8 mouse cellular contexts compared by ENCODE assay signal in the genomic region with DNA sequence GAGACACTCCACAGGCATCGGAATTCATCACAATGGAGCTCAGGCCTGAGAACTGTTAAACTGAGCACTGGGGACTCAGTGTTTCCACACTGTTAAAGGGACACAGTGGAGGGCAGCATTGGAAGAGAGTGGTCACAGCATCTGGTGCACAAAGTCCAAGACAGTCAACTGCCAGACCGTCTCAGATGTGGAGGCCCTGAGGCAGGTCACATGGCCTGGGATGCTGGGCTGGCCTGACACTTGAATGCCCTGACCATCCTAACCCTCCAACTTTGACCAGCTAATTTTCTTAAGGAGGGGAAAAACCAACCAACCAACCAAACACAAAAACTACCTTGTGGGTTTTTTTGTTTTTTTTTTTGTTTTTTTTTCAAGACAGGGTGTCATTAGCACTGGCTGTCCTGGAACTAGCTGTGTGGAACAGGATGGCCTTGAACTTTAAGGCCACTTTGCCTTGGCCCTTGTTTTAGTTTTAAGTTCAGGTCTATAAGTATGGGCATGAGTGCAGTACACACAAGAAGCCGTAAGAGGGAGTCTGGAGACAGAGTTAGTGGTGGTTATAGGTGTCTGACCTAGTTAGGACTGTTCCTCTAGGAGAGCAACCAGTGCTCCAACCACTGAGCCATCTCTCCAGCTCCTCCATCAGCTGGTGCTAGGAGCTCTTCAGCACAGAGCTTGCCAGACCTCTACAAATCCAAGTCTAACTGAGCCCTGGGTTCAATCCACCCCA. TPM values are rescaled to one million over a fixed set of nuclear protein-coding genes. Genes with fewer than 3 reads are reported as not detected.
DNase-seq lines count a peak whose midpoint lies in the region; ATAC-seq and TF ChIP-seq lines count a peak whose summit lies in the region.

No protein-coding gene starts in this region.

- peak overlapping the region; percentile 95; the same call in 1 of the 2 replicates for H3K9ac ChIP-seq in kidney, embryonic 16.5 days (replicated peaks; ENCODE audit: low read length)
- peak overlapping the region; percentile 94 for H3K9ac ChIP-seq in forebrain, embryonic 13.5 days
- H3K9ac ChIP-seq in liver, embryonic 14.5 days (replicated peaks), result no peak overlapping the region

- H3K27me3 ChIP-seq in kidney, embryonic 16.5 days (ENCODE audit: insufficient read depth, low read length), result no peaks in the 10 kb centered on the region
- H3K27me3 ChIP-seq in forebrain, embryonic 13.5 days, result no peaks in the 10 kb centered on the region
- H3K27me3 ChIP-seq in liver, embryonic 14.5 days (ENCODE audit: control insufficient read depth, insufficient read depth, low read length), result no peaks in the 10 kb centered on the region

- no peak overlapping the region for H3K27ac ChIP-seq in kidney, embryonic 16.5 days (ENCODE audit: low read length)
- H3K27ac ChIP-seq in forebrain, embryonic 13.5 days, result no peak overlapping the region
- H3K27ac ChIP-seq in liver, embryonic 14.5 days, result no peak overlapping the region

- H3K4me3 ChIP-seq in kidney, embryonic 16.5 days (ENCODE audit: low read length), result peak overlapping the region; percentile 95; the same call in 1 of the 2 replicates
- H3K4me3 ChIP-seq in forebrain, embryonic 13.5 days, result peak overlapping the region; percentile 86
- H3K4me3 ChIP-seq in liver, embryonic 14.5 days (ENCODE audit: insufficient read depth in 1 of 2, low read depth in 2 of 2, low read length in 2 of 2), result peak overlapping the region; percentile 9 to 95; a peak in 2 of 4 replicates

- no peak for DNase-seq in kidney, postnatal 10 days
- DNase-seq in WW6 (ENCODE audit: low read depth, low spot score) (peak; percentile 50), MN1 (ENCODE audit: low spot score) (no peak)
- DNase-seq in liver, embryonic 14.5 days (ENCODE audit: low read depth in 3 of 3, low spot score in 3 of 3), result peak in 1 of 3 experiments; percentile 33
- DNase-seq in right cerebral cortex, adult 2 months (ENCODE audit: low spot score in 2 of 2), result no peak
- DNase-seq in cerebellum, postnatal 4 days (ENCODE audit: low spot score in 2 of 2), result no peak

- no peak for ATAC-seq in kidney, embryonic 16.5 days (ENCODE audit: low FRiP score, low TSS enrichment)
- no peak for ATAC-seq in forebrain, embryonic 13.5 days
- no peak for ATAC-seq in liver, embryonic 14.5 days (ENCODE audit: insufficient read depth)

- peaks cover 35% of the 10 kb centered on the region for H3K4me1 ChIP-seq in kidney, embryonic 16.5 days (ENCODE audit: insufficient read depth, low read length)
- H3K4me1 ChIP-seq in forebrain, embryonic 13.5 days, result peaks cover 49% of the 10 kb centered on the region
- peaks cover 11 to 18% of the 10 kb centered on the region in 2 experiments for H3K4me1 ChIP-seq in liver, embryonic 14.5 days (replicated peaks; ENCODE audit: control insufficient read depth in 2 of 2, insufficient read depth in 2 of 2, low read length in 1 of 2)

- H3K36me3 ChIP-seq in kidney, embryonic 16.5 days (ENCODE audit: insufficient read depth, low read length), result peaks cover 11% of the 10 kb centered on the region
- H3K36me3 ChIP-seq in forebrain, embryonic 13.5 days (ENCODE audit: poor library complexity, severe bottlenecking), result peaks cover 11% of the 10 kb centered on the region
- H3K36me3 ChIP-seq in liver, embryonic 14.5 days (replicated peaks; ENCODE audit: control insufficient read depth, insufficient read depth, low read depth), result peaks cover 10% of the 10 kb centered on the region

- no peak for TF ChIP-seq EP300 in liver, embryonic 14.5 days (IDR thresholded peaks at IDR 0.05; ENCODE audit: low read depth)

- WGBS in kidney, embryonic 16.5 days, result 71% methylated on average over 3 of the region's 3 CpGs
- WGBS in forebrain, embryonic 13.5 days, result 84% methylated on average over 3 of the region's 3 CpGs
- WGBS in liver, embryonic 14.5 days (ENCODE audit: insufficient replicate concordance), result 56% methylated on average over 3 of the region's 3 CpGs

- H3K9me3 ChIP-seq in kidney, embryonic 16.5 days (ENCODE audit: low read length), result no peaks in the 10 kb centered on the region
- no peaks in the 10 kb centered on the region for H3K9me3 ChIP-seq in forebrain, embryonic 13.5 days (replicated peaks)
- no peaks in the 10 kb centered on the region for H3K9me3 ChIP-seq in liver, embryonic 14.5 days (ENCODE audit: control insufficient read depth, low read length)

- TF ChIP-seq CTCF in liver, embryonic 14.5 days (IDR thresholded peaks at IDR 0.05; ENCODE audit: low read depth), result peak; percentile 37

- peak overlapping the region; percentile 77; the same call in 1 of the 2 replicates for H3K4me2 ChIP-seq in kidney, embryonic 16.5 days (replicated peaks; ENCODE audit: low read depth, low read length)
- H3K4me2 ChIP-seq in forebrain, embryonic 13.5 days, result peak overlapping the region; percentile 88
- H3K4me2 ChIP-seq in liver, embryonic 14.5 days (ENCODE audit: low read depth), result peak overlapping the region; percentile 99

RNA-seq across cellular contexts. Expression of a gene that starts 2.0 kb away (rescaled TPM):
- 3.4 and 4.2 TPM in 2 replicates for polyA plus RNA-seq in kidney, embryonic 16.5 days (2015; fragmentation: Nextera tagmentation; extraction: Ambion mirVana)
- polyA plus RNA-seq in forebrain, embryonic 13.5 days (2015; fragmentation: Nextera tagmentation; extraction: Ambion mirVana), result 3.9 and 4.4 TPM in 2 replicates
- polyA plus RNA-seq in liver, embryonic 14.5 days (2012; rRNA removed), result 0.30 and 0.38 TPM in 2 replicates
- not detected in 2 replicates for polyA plus RNA-seq in liver, embryonic 14.5 days (2014; fragmentation: Nextera tagmentation; extraction: Ambion mirVana)

RNA-seq across cellular contexts. Expression of a gene that starts 2.1 kb away (rescaled TPM):
- polyA plus RNA-seq in kidney, embryonic 16.5 days (2015; fragmentation: Nextera tagmentation; extraction: Ambion mirVana), result 1,211 and 1,278 TPM in 2 replicates
- 996 and 1,069 TPM in 2 replicates for polyA plus RNA-seq in forebrain, embryonic 13.5 days (2015; fragmentation: Nextera tagmentation; extraction: Ambion mirVana)
- 383 and 573 TPM in 2 replicates for polyA plus RNA-seq in liver, embryonic 14.5 days (2012; rRNA removed)
- polyA plus RNA-seq in liver, embryonic 14.5 days (2014; fragmentation: Nextera tagmentation; extraction: Ambion mirVana), result 701 and 721 TPM in 2 replicates

RNA-seq across cellular contexts. Expression of a gene that starts 2.5 kb away (rescaled TPM):
- 253 and 262 TPM in 2 replicates for polyA plus RNA-seq in kidney, embryonic 16.5 days (2015; fragmentation: Nextera tagmentation; extraction: Ambion mirVana)
- 221 and 234 TPM in 2 replicates for polyA plus RNA-seq in forebrain, embryonic 13.5 days (2015; fragmentation: Nextera tagmentation; extraction: Ambion mirVana)
- polyA plus RNA-seq in liver, embryonic 14.5 days (2012; rRNA removed), result 40.3 and 45.5 TPM in 2 replicates
- polyA plus RNA-seq in liver, embryonic 14.5 days (2014; fragmentation: Nextera tagmentation; extraction: Ambion mirVana), result 122 and 125 TPM in 2 replicates

RNA-seq across cellular contexts. Expression of a gene that starts 18.5 kb away (rescaled TPM):
- 2.3 and 2.4 TPM in 2 replicates for polyA plus RNA-seq in kidney, embryonic 16.5 days (2015; fragmentation: Nextera tagmentation; extraction: Ambion mirVana)
- 3.7 and 4.5 TPM in 2 replicates for polyA plus RNA-seq in forebrain, embryonic 13.5 days (2015; fragmentation: Nextera tagmentation; extraction: Ambion mirVana)
- 0.26 and 0.28 TPM in 2 replicates for polyA plus RNA-seq in liver, embryonic 14.5 days (2012; rRNA removed)
- polyA plus RNA-seq in liver, embryonic 14.5 days (2014; fragmentation: Nextera tagmentation; extraction: Ambion mirVana), result 0.86 and 1.7 TPM in 2 replicates
